Mouse (Mus musculus) heart, postnatal 0 days (tissue): ENCODE results near the gene Coro1c.

Experiments
- CTCF ChIP-seq: IDR thresholded peaks from 2 replicates; pipeline ENCODE4 v1.5.1; 2016; ENCODE audit warnings: antibody characterized with exemption, control low read depth, low read depth
- EP300 ChIP-seq: IDR thresholded peaks from 2 replicates; pipeline ENCODE4 v1.6.1; 2016; ENCODE audit warnings: antibody characterized with exemption, low read depth

DNA sequence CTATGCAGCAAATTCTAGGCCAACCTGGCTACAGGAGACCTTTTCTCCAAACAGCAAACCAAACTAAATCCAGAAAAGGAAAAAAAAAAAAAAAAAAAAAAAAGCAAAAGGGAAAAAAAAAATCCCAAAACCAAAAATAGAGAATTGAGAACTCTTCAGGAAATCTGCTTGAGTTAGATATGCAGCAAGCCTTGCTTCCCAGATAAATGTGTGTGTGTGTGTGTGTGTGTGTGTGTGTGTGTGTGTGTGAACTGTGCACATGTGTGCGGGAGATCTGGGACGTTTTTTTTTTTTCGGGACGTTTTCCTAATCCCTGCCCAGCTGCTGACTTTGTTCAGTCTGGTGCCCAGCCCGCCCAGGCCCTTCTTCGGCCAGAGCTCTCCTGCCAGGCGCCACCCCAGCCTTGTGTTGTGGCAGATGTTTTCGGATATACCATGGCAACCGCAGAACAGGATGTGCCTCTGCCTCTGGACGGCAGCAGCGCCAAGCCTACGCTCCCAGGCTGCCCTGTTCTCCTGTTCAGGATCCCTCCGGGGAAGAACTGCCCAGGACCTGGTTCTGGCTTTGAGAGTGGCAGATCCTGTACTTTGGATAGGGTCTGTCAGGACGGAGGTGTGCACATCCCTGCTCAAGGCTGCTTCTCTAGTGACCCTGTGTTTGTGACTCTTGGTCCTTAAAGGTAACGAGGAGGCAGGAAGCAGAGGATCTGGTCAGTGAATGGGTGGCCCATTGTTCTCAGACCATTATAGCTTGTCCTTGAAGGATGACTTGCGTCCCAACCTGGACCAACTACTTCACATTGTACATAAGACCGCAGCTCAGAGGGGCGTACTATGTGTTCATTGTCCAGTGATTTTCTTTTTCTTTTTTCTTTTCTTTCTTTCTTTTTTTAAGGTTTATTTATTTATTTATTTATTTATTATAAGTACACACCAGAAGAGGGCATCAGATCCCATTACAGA lies 22.4 kb upstream of the Coro1c start:
- TF ChIP-seq CTCF (no peak), EP300 (no peak)
